Mouse (Mus musculus) lung, embryonic 14.5 days (tissue): ENCODE results near the gene Eif4a2. TPM values are rescaled to one million over a fixed set of nuclear protein-coding genes. Genes with fewer than 3 reads are reported as not detected.

Source experiments
- ATAC-seq: fragments of 200-750 bp; cut with Nextera tagmentation; 2 replicates; pipeline ENCODE4 v1.8.0; 2017; ENCODE audit warnings: mild to moderate bottlenecking, moderate TSS enrichment, moderate library complexity; ENCODE audit not compliant: insufficient read depth
- DNase-seq: peaks from one replicate; pipeline ENCODE4 v3.0.0-alpha.2; 2015
- H3K27ac ChIP-seq: fragments of 300-500 bp; sonication (generic); 2 replicates; pipeline ENCODE4 v1.5.1; 2014; ENCODE audit warnings: low read depth, mild to moderate bottlenecking, moderate library complexity
- H3K27me3 ChIP-seq: fragments of 300-500 bp; sonication (generic); 2 replicates; pipeline ENCODE4 v1.6.1; 2014; ENCODE audit warnings: low read length, control low read depth; ENCODE audit not compliant: insufficient read depth
- H3K36me3 ChIP-seq: fragments of 300-500 bp; sonication (generic); 2 replicates; pipeline ENCODE4 v1.6.1; 2014; ENCODE audit warnings: control low read depth; ENCODE audit not compliant: insufficient read depth
- H3K4me1 ChIP-seq: fragments of 300-500 bp; sonication (generic); 2 replicates; pipeline ENCODE4 v1.6.1; 2014; ENCODE audit warnings: antibody characterized with exemption, control low read depth; ENCODE audit not compliant: insufficient read depth
- H3K4me2 ChIP-seq: fragments of 300-500 bp; sonication (generic); 2 replicates; pipeline ENCODE4 v1.6.1; 2014; ENCODE audit warnings: mild to moderate bottlenecking
- H3K4me3 ChIP-seq: fragments of 300-500 bp; sonication (generic); 2 replicates; pipeline ENCODE4 v1.5.1; 2014; ENCODE audit warnings: low read depth, low read length
- H3K9ac ChIP-seq: fragments of 300-500 bp; sonication (generic); 2 replicates; pipeline ENCODE4 v1.6.1; 2014
- H3K9me3 ChIP-seq: fragments of 300-500 bp; sonication (generic); 2 replicates; pipeline ENCODE4 v1.6.1; 2016; ENCODE audit warnings: low read depth, low read length, control low read depth
- CTCF ChIP-seq: IDR thresholded peaks from 2 replicates; pipeline ENCODE4 v1.5.1; 2016; ENCODE audit warnings: antibody characterized with exemption, low read depth
- WGBS: fragments of 180-500 bp; shearing (Covaris S2); extraction: QIAGEN DNeasy Blood & Tissue Kit; methylation state at CpG from one replicate; pipeline ENCODE4 v1.1.7; 2014; 5-methylcytosine and 5-hydroxymethylcytosine counted together
- polyA plus RNA-seq: library from polyadenylated mRNA; unstranded; fragments of >200 nt; fragmentation: Nextera tagmentation; extraction: Ambion mirVana; gene quantifications from 2 replicates; pipeline ENCODE4 v1.2.1, GENCODE M21; 2014

Gene Eif4a2
- polyA plus RNA-seq, 1 experiment from 2014 or later: 194 TPM

DNA sequence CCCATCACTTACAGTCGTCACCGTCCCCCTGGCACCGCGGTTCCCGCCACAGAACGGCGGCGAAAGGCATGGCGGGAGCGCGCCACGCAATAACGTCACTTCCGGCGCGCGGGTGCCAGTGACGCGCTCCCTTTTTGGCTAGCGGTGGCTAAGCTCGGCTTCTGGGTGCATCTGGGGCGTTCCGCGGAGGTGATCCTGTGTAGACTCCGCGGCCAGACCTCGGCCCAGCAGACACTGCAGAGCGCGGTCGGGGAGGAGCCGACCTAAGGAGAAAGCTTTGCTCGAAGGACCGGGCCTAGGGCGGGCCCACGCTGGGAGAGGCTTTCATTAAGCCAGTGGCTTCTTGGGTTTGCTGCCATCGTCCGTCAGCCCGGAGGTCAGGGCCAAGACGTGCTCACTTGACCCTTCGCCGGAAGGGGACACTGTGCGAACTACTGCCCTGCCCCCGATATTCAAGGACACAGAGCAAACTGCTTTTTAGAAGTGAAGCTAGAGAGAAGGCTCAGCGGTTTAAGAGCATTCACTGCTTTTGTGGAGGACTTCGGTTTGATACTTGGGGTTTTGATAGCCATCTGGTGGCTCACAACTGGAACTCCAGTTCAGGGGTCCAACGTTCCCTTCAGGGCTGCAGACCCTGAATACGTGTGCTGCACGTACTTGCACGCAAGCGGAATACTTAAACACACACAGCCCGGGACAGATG is 20.6 kb downstream of the Eif4a2 start, which contains the start of gene Rfc4:
Rfc4 (minus strand) TSS at position 65 of the 703 bp plus-strand sequence.
- DNase-seq (peak; percentile 98), ATAC-seq (peak; percentile 95)
- TF ChIP-seq CTCF: peak; percentile 59
- Histone ChIP-seq H3K9ac (peak within 1 kb of the TSS; percentile 91), H3K4me3 (peak within 1 kb of the TSS; percentile 79), H3K36me3 (peaks cover 18% of the 10 kb centered on the region), H3K27me3 (no peaks in the 10 kb centered on the region), H3K27ac (peak within 1 kb of the TSS; percentile 99), H3K4me2 (peak within 1 kb of the TSS; percentile 89), H3K9me3 (no peaks in the 10 kb centered on the region), H3K4me1 (no peaks in the 10 kb centered on the region)
- under 1% methylated on average over 51 of the region's 51 CpGs for WGBS

DNA sequence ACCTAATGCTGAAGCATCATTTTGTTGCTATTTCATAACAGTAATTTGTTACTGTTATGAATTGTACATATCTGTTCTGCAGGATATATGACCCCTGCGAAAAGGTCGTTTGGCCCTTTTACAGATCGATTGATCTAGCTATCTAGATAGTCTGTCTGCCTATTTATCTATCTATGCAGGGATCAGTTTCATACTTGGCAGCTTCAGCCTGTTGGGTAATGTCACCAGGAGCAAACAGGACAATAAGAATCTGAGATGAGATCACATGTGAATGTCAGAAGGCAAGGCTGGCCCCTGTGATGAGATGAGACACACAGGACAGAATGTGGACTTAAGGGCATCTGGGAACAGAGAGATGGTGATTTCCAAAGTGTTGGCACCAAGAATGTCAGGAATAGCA is 23.1 kb downstream of the Eif4a2 start:
- 87% methylated on average over 3 of the region's 3 CpGs for WGBS
- Histone ChIP-seq H3K27me3 (no peaks in the 10 kb centered on the region), H3K4me3 (no peak overlapping the region), H3K9me3 (no peaks in the 10 kb centered on the region), H3K27ac (no peak overlapping the region), H3K4me2 (no peak overlapping the region), H3K4me1 (no peaks in the 10 kb centered on the region), H3K36me3 (no peaks in the 10 kb centered on the region; the same call in 1 of the 2 replicates), H3K9ac (no peak overlapping the region)
- no peak for ATAC-seq
- no peak for DNase-seq
- TF ChIP-seq CTCF: no peak

DNA sequence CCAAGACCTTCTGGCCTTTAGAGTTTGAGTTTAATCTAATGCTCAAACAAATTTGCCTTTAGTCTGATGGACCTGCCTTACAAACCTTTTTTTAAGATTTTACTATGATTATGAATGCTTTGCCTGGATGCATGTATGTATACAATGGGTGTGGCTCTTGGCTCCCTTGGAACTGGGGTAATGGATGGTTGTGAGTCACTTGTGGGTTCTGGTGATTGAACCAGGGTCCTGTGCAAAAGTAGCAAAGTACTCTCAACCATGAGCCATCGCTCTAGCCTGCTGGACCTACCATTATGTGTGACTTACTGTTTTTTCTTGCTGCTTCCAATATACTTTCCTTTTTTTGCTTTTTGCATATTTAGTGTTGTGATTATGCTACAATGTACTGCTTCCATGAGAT is 25.1 kb downstream of the Eif4a2 start:
- no peak for ATAC-seq
- H3K4me2 ChIP-seq: no peak overlapping the region
- 85% methylated on average over 1 of the region's 1 CpGs for WGBS

DNA sequence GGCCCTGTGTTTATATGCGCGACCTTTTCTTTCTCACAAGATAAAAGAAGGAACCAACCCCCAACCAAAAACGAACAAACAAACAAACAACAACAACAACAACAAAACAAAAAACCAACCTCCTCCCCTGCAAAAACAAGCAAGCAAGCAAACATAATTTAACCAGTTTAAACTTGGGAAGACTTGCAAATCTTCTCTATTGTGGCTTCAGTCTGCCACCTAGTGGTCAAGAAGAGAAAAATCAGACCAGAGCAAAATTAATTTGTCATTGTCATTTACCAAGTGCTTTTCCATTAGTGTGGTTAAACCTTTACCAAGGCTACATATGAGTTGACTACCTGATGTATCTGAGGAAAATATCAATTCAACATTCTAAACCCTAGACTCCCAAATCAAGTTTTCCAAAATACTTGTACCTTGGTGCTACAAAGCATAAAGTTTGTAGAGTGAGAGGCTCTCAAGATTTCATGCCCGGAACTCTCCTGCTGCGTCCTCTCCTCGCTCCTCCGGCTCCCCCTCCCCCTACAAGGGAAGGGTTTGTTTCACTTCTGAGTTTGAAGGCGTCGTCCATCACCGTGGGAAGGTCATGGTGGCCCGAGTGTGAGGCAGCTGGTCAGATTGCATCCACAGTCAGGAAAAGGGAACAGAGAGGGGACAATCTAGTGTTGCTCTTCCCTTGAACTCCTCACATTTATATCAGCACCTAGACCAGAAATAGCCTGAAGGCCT is 28.3 kb downstream of the Eif4a2 start:
- Histone ChIP-seq H3K27me3 (no peaks in the 10 kb centered on the region), H3K4me3 (no peak overlapping the region), H3K4me1 (no peaks in the 10 kb centered on the region), H3K27ac (no peak overlapping the region), H3K9ac (no peak overlapping the region), H3K4me2 (no peak overlapping the region), H3K36me3 (no peaks in the 10 kb centered on the region), H3K9me3 (no peaks in the 10 kb centered on the region)
- peak; percentile 84 for TF ChIP-seq CTCF
- no peak for ATAC-seq
- WGBS: 19% methylated on average over 11 of the region's 11 CpGs
- peak; percentile 84 for DNase-seq

More for the DNA sequence above, 25.1 kb downstream of the Eif4a2 start:
- no peaks in the 10 kb centered on the region for H3K27me3 ChIP-seq
- no peak for DNase-seq
- no peak overlapping the region for H3K4me3 ChIP-seq
- H3K9ac ChIP-seq: no peak overlapping the region
- no peak for TF ChIP-seq CTCF
- H3K9me3 ChIP-seq: no peaks in the 10 kb centered on the region
- no peak overlapping the region for H3K27ac ChIP-seq
- H3K4me1 ChIP-seq: no peaks in the 10 kb centered on the region
- H3K36me3 ChIP-seq: no peaks in the 10 kb centered on the region

DNA sequence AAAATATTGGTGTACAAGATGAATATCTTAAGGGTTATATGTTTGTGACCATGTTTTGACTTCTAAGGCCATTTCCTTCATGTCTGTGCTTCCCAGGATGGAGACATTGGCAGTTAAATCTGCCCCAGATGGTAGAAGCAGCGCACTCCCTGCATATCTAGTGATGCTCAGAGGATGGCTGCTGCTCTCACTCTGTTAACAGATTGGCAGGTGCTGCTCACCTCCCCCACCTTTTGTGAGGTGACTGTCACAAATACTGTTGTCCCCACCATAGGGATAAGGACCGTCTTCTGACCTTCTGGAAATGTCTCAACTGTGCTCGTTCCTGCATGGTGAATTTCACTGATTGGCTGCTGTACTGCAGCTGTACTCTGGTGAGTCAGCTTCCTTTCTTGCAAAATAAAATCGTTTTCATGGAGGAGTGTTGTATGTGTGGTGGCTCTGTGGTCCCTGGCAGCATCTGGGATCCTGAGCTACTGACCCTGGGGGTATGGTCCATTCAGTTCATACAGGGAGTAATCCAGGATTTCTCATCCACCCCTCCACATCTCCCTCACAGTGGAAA is 29.2 kb downstream of the Eif4a2 start:
- Histone ChIP-seq H3K4me2 (no peak overlapping the region), H3K36me3 (no peaks in the 10 kb centered on the region), H3K9me3 (no peaks in the 10 kb centered on the region), H3K9ac (no peak overlapping the region), H3K4me1 (no peaks in the 10 kb centered on the region), H3K27me3 (no peaks in the 10 kb centered on the region), H3K27ac (no peak overlapping the region), H3K4me3 (no peak overlapping the region)
- TF ChIP-seq CTCF: no peak
- ATAC-seq: no peak
- WGBS: 63% methylated on average over 4 of the region's 4 CpGs
- DNase-seq: no peak

DNA sequence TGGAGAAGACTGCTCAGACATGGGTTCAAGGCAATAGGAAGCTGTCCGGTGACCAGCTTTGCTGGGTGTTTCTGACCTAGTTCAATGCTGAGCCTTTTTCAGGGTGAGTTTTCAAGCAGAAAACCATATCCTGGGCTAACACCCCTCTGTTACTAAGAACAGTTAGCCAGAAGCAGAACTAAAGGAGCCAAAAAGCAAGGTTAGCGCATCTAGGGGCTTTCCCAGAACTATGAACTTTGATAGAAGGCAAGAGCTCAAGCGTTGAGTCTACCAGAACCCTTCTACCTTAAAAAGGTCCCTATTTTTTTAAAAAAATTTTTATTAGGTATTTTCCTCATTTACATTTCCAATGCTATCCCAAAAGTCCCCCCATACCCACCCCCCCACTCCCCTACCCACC is 33.7 kb downstream of the Eif4a2 start:
- no peak for TF ChIP-seq CTCF
- Histone ChIP-seq H3K4me1 (no peaks in the 10 kb centered on the region), H3K27ac (no peak overlapping the region), H3K9ac (no peak overlapping the region), H3K36me3 (no peaks in the 10 kb centered on the region), H3K27me3 (no peaks in the 10 kb centered on the region), H3K4me3 (no peak overlapping the region), H3K4me2 (no peak overlapping the region), H3K9me3 (no peaks in the 10 kb centered on the region)
- ATAC-seq (no peak), DNase-seq (no peak)
- WGBS: 93% methylated on average over 3 of the region's 3 CpGs

DNA sequence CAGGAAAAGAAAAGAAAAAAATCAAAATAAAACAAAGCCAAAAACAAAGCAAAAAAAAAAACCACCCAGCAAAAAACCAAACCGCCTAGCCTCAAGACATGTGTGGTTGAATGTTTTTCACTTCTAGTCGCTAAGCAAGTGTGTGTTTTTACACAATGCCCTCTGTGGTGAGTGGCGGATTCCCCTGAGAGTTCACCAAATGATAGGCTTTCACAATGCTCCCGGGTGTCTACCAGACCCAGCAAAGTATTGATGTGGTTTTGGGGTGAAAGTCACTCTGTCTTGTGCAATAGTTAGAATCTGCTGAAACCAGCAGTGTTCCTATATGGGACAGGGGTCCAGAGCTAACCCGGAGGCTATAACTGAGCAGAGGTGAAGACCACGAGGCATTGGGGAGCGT is 37.1 kb downstream of the Eif4a2 start:
- no peak for TF ChIP-seq CTCF
- H3K4me3 ChIP-seq: no peak overlapping the region
- H3K9me3 ChIP-seq: no peaks in the 10 kb centered on the region
- DNase-seq (no peak), ATAC-seq (no peak)
- H3K36me3 ChIP-seq: no peaks in the 10 kb centered on the region
- WGBS: 88% methylated on average over 7 of the region's 7 CpGs
- no peak overlapping the region for H3K27ac ChIP-seq
- no peak overlapping the region for H3K9ac ChIP-seq
- H3K4me2 ChIP-seq: no peak overlapping the region
- no peaks in the 10 kb centered on the region for H3K4me1 ChIP-seq
- H3K27me3 ChIP-seq: no peaks in the 10 kb centered on the region
